ENCODE assay signal across 9 mouse cellular contexts in genomic region chr15:61770721-61771542, GRCm38 (mm10).
DNase-seq lines count a peak whose midpoint lies in the region; ATAC-seq lines count a peak whose summit lies in the region.
"Had no signal": no experiment of that assay in that cellular context is flagged by ENCODE, and none has a peak within 500 bp of the region (broad histone marks: within the 10 kb centered on the region; RNA-seq: fewer than 3 reads in every experiment).

No protein-coding gene starts in this region.

- H3K27ac ChIP-seq in hindbrain, embryonic 11.5 days (ENCODE audit: low read depth, low read length), result no peak overlapping the region
- H3K27ac ChIP-seq in hindbrain, embryonic 16.5 days (ENCODE audit: low read depth, low read length), result no peak overlapping the region
- peak overlapping the region; percentile 74 to 77 for H3K27ac ChIP-seq in heart, embryonic 14.5 days (replicated peaks in 1 of 2; ENCODE audit: control insufficient read depth in 1 of 2, insufficient read depth in 1 of 2, low read depth in 2 of 2, low read length in 2 of 2)
- H3K27ac ChIP-seq in lung, embryonic 16.5 days (ENCODE audit: low read length), result peak overlapping the region; percentile 84
- H3K27ac ChIP-seq: neural tube, embryonic 12.5 days had no signal

- H3K27me3 ChIP-seq in hindbrain, embryonic 11.5 days (ENCODE audit: control insufficient read depth, insufficient read depth, low read length), result no peaks in the 10 kb centered on the region
- no peaks in the 10 kb centered on the region for H3K27me3 ChIP-seq in hindbrain, embryonic 16.5 days (replicated peaks; ENCODE audit: control insufficient read depth, insufficient read depth, low read length)
- H3K27me3 ChIP-seq in heart, embryonic 14.5 days (ENCODE audit: control insufficient read depth, insufficient read depth, low read length), result no peaks in the 10 kb centered on the region
- no peaks in the 10 kb centered on the region for H3K27me3 ChIP-seq in lung, embryonic 16.5 days (ENCODE audit: control insufficient read depth, insufficient read depth, low read depth, low read length)
- H3K27me3 ChIP-seq: neural tube, embryonic 12.5 days had no signal

- DNase-seq in hindbrain, embryonic 11.5 days (ENCODE audit: low spot score), result peak; percentile 23
- DNase-seq in adrenal gland, postnatal 36 days, result peak; percentile 9 to 21
- no peak for DNase-seq in thymus, postnatal 14 days
- no peak for DNase-seq in thymus, postnatal 25 days
- DNase-seq in cerebellum, adult 11-12 months, result no peak

- no peaks in the 10 kb centered on the region for H3K4me1 ChIP-seq in hindbrain, embryonic 11.5 days (replicated peaks; ENCODE audit: control insufficient read depth, insufficient read depth, low read length)
- no peaks in the 10 kb centered on the region; the same call in 1 of the 2 replicates for H3K4me1 ChIP-seq in hindbrain, embryonic 16.5 days (ENCODE audit: control insufficient read depth, insufficient read depth, low read depth, low read length)
- H3K4me1 ChIP-seq in heart, embryonic 14.5 days (ENCODE audit: control insufficient read depth in 2 of 2, insufficient read depth in 2 of 2, low read length in 2 of 2), result peaks cover 10 to 21% of the 10 kb centered on the region in 2 experiments
- H3K4me1 ChIP-seq in lung, embryonic 16.5 days (replicated peaks; ENCODE audit: control insufficient read depth, insufficient read depth, low read length), result peaks cover 12% of the 10 kb centered on the region
- H3K4me1 ChIP-seq: neural tube, embryonic 12.5 days had no signal

- H3K9ac ChIP-seq in hindbrain, embryonic 11.5 days (ENCODE audit: low read depth, low read length), result no peak overlapping the region
- H3K9ac ChIP-seq in hindbrain, embryonic 16.5 days (ENCODE audit: low read depth, low read length), result no peak overlapping the region
- H3K9ac ChIP-seq in heart, embryonic 14.5 days (ENCODE audit: low read length), result no peak overlapping the region
- no peak overlapping the region for H3K9ac ChIP-seq in lung, embryonic 16.5 days (ENCODE audit: low read length)
- H3K9ac ChIP-seq: neural tube, embryonic 12.5 days had no signal

- H3K36me3 ChIP-seq in hindbrain, embryonic 11.5 days (ENCODE audit: control insufficient read depth, insufficient read depth, low read length), result no peaks in the 10 kb centered on the region
- H3K36me3 ChIP-seq in hindbrain, embryonic 16.5 days (ENCODE audit: control insufficient read depth, insufficient read depth, low read length), result no peaks in the 10 kb centered on the region
- H3K36me3 ChIP-seq in heart, embryonic 14.5 days (ENCODE audit: control insufficient read depth, insufficient read depth, low read length), result no peaks in the 10 kb centered on the region
- H3K36me3 ChIP-seq in lung, embryonic 16.5 days (ENCODE audit: control insufficient read depth, insufficient read depth, low read length), result no peaks in the 10 kb centered on the region
- H3K36me3 ChIP-seq: neural tube, embryonic 12.5 days had no signal

- no peak overlapping the region for H3K4me3 ChIP-seq in hindbrain, embryonic 11.5 days (ENCODE audit: low read depth, low read length)
- H3K4me3 ChIP-seq in hindbrain, embryonic 16.5 days (ENCODE audit: low read length), result no peak overlapping the region
- H3K4me3 ChIP-seq in heart, embryonic 14.5 days (ENCODE audit: control insufficient read depth in 1 of 2, insufficient read depth in 1 of 2, low read depth in 1 of 2, low read length in 2 of 2), result no peak overlapping the region
- no peak overlapping the region for H3K4me3 ChIP-seq in lung, embryonic 16.5 days (ENCODE audit: low read length)
- H3K4me3 ChIP-seq: neural tube, embryonic 12.5 days had no signal

- ATAC-seq in hindbrain, embryonic 11.5 days (ENCODE audit: low FRiP score), result no peak
- no peak for ATAC-seq in hindbrain, embryonic 16.5 days
- peak; percentile 44; the same call in 1 of the 2 replicates for ATAC-seq in heart, embryonic 14.5 days (ENCODE audit: insufficient number of reproducible peaks, insufficient read depth, low FRiP score, low read depth)
- peak; percentile 79 for ATAC-seq in lung, embryonic 16.5 days (ENCODE audit: low read depth)

- no peak overlapping the region for H3K4me2 ChIP-seq in hindbrain, embryonic 11.5 days (replicated peaks; ENCODE audit: low read depth, low read length)
- H3K4me2 ChIP-seq in hindbrain, embryonic 16.5 days (ENCODE audit: low read length), result no peak overlapping the region
- H3K4me2 ChIP-seq in heart, embryonic 14.5 days (ENCODE audit: low read length), result peak overlapping the region; percentile 24
- H3K4me2 ChIP-seq in lung, embryonic 16.5 days (ENCODE audit: low read depth, low read length), result 0 out of 2 replicates have a peak overlapping the region, but pooled peaks have one; percentile 24
- H3K4me2 ChIP-seq: neural tube, embryonic 12.5 days had no signal

- 65% methylated on average over 14 of the region's 14 CpGs for WGBS in hindbrain, embryonic 11.5 days
- WGBS in hindbrain, embryonic 16.5 days, result 66% methylated on average over 14 of the region's 14 CpGs
- 44% methylated on average over 14 of the region's 14 CpGs for WGBS in heart, embryonic 14.5 days
- WGBS in lung, embryonic 16.5 days, result 34% methylated on average over 14 of the region's 14 CpGs

- H3K9me3 ChIP-seq in hindbrain, embryonic 11.5 days (ENCODE audit: control insufficient read depth, low read length), result no peaks in the 10 kb centered on the region
- H3K9me3 ChIP-seq in hindbrain, embryonic 16.5 days (ENCODE audit: control insufficient read depth, low read length), result no peaks in the 10 kb centered on the region
- H3K9me3 ChIP-seq in heart, embryonic 14.5 days (ENCODE audit: control insufficient read depth, low read length), result no peaks in the 10 kb centered on the region
- H3K9me3 ChIP-seq in lung, embryonic 16.5 days (ENCODE audit: control insufficient read depth, low read length), result no peaks in the 10 kb centered on the region
- H3K9me3 ChIP-seq: neural tube, embryonic 12.5 days had no signal

Comparison
In these comparisons a context has a peak if more than half of its experiments do, and no peak if none do; other contexts are left out.
1. ATAC-seq: peak in heart, embryonic 14.5 days (single experiment) and lung, embryonic 16.5 days (single experiment); none in hindbrain, embryonic 11.5 days (single experiment) and hindbrain, embryonic 16.5 days (single experiment).
2. DNase-seq: peak in hindbrain, embryonic 11.5 days (single experiment) and adrenal gland, postnatal 36 days (2 of 2); none in thymus, postnatal 14 days (single experiment), thymus, postnatal 25 days (single experiment) and cerebellum, adult 11-12 months (single experiment).
3. H3K27ac ChIP-seq: peak in heart, embryonic 14.5 days (2 of 2) and lung, embryonic 16.5 days (single experiment); none in hindbrain, embryonic 11.5 days (single experiment) and hindbrain, embryonic 16.5 days (single experiment).
4. H3K4me2 ChIP-seq: peak in heart, embryonic 14.5 days (single experiment) and lung, embryonic 16.5 days (single experiment); none in hindbrain, embryonic 11.5 days (single experiment) and hindbrain, embryonic 16.5 days (single experiment).